Mouse (Mus musculus) small intestine, adult 2 months (tissue): ENCODE data around the gene Gm38119. TPM values are rescaled to one million over a fixed set of nuclear protein-coding genes. Genes with fewer than 3 reads are reported as not detected.
"Not testable (repeated sequence)": the region's sequence is repeated elsewhere in the genome, so short reads cannot be mapped to it uniquely, and the experiment has no call there.

Source experiments
- H3K27ac ChIP-seq: fragments of 200-500 bp; 2 replicates; pipeline ENCODE4 v1.5.1; 2012; ENCODE audit warnings: low read depth, low read length, control low read depth, inconsistent platforms; ENCODE audit not compliant: insufficient read depth
- H3K27me3 ChIP-seq: fragments of 200-500 bp; 2 replicates; pipeline ENCODE4 v1.6.1; 2012; ENCODE audit warnings: mild to moderate bottlenecking, moderate library complexity, low read length, inconsistent platforms; ENCODE audit not compliant: control insufficient read depth, insufficient read depth
- H3K36me3 ChIP-seq: fragments of 200-500 bp; 2 replicates; pipeline ENCODE4 v1.6.1; 2012; ENCODE audit warnings: mild to moderate bottlenecking, low read length, control low read depth, inconsistent platforms; ENCODE audit not compliant: control insufficient read depth, insufficient read depth
- H3K4me1 ChIP-seq: fragments of 200-500 bp; 2 replicates; pipeline ENCODE4 v1.6.1; 2012; ENCODE audit warnings: low read length, inconsistent platforms, mixed read lengths; ENCODE audit not compliant: control insufficient read depth, insufficient read depth, insufficient read length
- H3K4me3 ChIP-seq: fragments of 200-500 bp; 2 replicates; pipeline ENCODE4 v1.5.1; 2012; ENCODE audit warnings: low read depth, mild to moderate bottlenecking, control low read depth, inconsistent platforms, low read length, moderate library complexity
- CTCF ChIP-seq: fragments of 200-500 bp; IDR thresholded peaks from 2 replicates; pipeline ENCODE4 v1.5.1; 2012; ENCODE audit warnings: low read depth, mild to moderate bottlenecking, control low read depth, inconsistent platforms, low read length, moderate library complexity, mixed read lengths; ENCODE audit not compliant: insufficient replicate concordance, insufficient read length; ENCODE audit errors: extremely low read depth
- POLR2A ChIP-seq: fragments of 200-500 bp; IDR thresholded peaks from 2 replicates; pipeline ENCODE4 v1.6.1; 2012; ENCODE audit warnings: low read depth, mild to moderate bottlenecking, control low read depth, inconsistent platforms, low read length, moderate library complexity
- WGBS: fragments of 180-500 bp; shearing (Covaris S2); methylation state at CpG from one replicate; pipeline ENCODE4 v1.1.7; 2018; 5-methylcytosine and 5-hydroxymethylcytosine counted together
- polyA plus RNA-seq: library from polyadenylated mRNA; depleted of rRNA; stranded (reverse); fragments of >200 nt; gene quantifications from 2 replicates; pipeline ENCODE4 v1.2.3, GENCODE M21; 2012; rRNA removed

Gm38119 gene
- polyA plus RNA-seq, 1 experiment, result not detected

DNA sequence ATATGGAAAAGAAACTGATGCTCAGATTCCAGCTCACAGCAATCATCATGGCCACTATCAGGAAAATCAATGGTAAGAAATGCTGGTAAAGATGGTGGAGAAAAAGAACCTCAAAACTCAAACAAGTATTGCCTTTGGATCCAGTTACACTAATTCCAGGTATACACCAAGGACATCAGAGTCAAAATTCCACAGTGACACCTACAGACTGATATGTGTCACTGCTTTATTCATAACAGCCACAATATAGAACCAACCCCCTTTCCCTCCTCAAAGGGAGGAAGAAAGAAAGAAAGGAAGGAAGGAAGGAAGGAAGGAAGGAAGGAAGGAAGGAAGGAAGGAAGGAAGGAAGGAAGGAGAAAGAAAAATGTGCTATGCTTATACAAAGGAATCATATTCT, 23.8 kb downstream of the Gm38119 start:
- no peak for TF ChIP-seq POLR2A
- no peak for TF ChIP-seq CTCF
- H3K27ac ChIP-seq, result no peak overlapping the region
- H3K27me3 ChIP-seq, result no peaks in the 10 kb centered on the region
- H3K36me3 ChIP-seq, result no peaks in the 10 kb centered on the region
- no peak overlapping the region for H3K4me3 ChIP-seq
- H3K4me1 ChIP-seq, result no peaks in the 10 kb centered on the region

DNA sequence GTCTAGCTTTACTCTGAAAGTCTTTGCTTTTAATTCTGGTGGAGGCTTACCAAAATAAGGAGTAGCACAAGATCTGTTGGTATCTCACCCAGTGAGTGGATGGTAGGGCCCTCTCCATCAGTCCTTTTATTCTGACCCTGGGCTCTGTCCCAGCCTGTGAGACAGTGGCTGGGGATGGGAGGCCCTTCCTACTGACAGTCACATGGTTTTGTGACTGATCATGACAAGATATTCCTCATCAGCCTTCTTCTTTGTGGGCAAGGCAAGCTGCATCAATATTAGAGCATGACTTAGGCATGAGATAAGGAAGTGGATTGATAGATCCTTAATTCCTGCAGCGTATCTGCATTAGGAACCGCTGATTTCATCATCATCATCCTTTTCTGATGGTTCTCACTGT, 29.9 kb downstream of the Gm38119 start, which contains the start of gene Lce1e:
Lce1e (minus strand) TSS at position 101 of the 400 bp plus-strand sequence.
- TF ChIP-seq CTCF, result no peak
- no peak for TF ChIP-seq POLR2A
- no peaks in the 10 kb centered on the region for H3K4me1 ChIP-seq
- no peaks in the 10 kb centered on the region for H3K27me3 ChIP-seq
- no peak within 1 kb of the TSS for H3K4me3 ChIP-seq
- H3K36me3 ChIP-seq, result no peaks in the 10 kb centered on the region
- WGBS, result 76% methylated on average over 2 of the region's 2 CpGs
- H3K27ac ChIP-seq, result no peak within 1 kb of the TSS

DNA sequence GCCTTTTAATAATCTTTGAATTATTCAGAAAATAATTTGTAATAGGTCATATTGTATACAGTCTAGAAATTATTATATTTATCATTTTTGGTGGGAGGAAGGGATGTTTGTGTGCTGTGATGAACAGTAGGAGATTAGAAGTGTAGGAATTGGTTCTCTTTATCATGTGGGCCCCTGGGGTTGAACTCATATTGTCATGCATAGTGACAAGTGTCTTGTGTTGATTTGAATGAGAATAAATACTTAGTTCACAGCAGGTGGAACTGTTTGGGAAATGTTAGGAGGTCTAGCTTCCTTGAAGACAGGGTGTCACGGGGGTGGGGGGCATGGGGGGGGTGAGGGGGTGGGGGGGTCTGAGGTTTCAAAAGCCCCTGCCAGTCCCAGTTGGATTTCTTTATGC, 44.3 kb downstream of the Gm38119 start:
- H3K4me3 ChIP-seq, result no peak overlapping the region
- no peaks in the 10 kb centered on the region for H3K4me1 ChIP-seq
- 16% methylated on average over 1 of the region's 1 CpGs for WGBS
- no peak for TF ChIP-seq POLR2A
- no peak for TF ChIP-seq CTCF
- H3K27me3 ChIP-seq, result no peaks in the 10 kb centered on the region
- no peaks in the 10 kb centered on the region for H3K36me3 ChIP-seq
- no peak overlapping the region for H3K27ac ChIP-seq

DNA sequence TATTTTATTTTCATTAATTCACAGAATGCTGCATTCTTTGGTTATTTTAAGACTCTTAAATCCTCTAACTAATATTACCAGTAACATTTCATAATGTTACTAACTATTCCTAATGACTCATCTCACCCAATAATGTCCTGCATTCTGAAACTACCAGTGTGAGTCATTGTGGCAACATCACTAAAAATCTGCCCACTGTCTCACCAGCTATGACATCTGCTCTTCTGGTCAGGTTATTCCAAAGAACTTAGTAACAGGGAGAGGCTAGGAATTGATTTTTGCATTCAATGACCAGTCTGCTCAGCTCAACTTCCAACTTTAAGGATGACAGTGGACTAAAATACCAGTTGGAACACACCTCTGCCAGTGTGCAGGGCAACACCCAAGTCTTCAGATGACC, 47.2 kb downstream of the Gm38119 start:
- TF ChIP-seq CTCF (no peak), POLR2A (no peak)
- H3K4me3 ChIP-seq, result no peak overlapping the region
- no peaks in the 10 kb centered on the region for H3K36me3 ChIP-seq
- H3K27me3 ChIP-seq, result no peaks in the 10 kb centered on the region
- no peak overlapping the region for H3K27ac ChIP-seq
- H3K4me1 ChIP-seq, result no peaks in the 10 kb centered on the region

DNA sequence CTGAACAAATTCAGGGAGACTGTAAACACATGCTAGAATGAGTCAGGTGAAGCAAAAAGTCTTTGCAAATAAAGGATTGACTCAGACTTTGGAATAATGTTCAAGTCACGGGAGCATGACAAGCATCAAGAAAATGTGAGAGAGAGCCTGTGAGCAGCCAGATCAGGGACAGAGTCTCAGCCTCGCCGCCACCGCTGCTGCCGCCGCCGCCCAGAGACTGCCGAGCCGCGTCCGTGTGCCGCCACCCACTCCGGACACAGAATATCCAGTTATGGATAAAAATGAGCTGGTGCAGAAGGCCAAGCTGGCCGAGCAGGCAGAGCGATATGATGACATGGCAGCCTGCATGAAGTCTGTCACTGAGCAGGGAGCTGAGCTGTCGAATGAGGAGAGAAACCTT, 49.7 kb downstream of the Gm38119 start:
- not testable (repeated sequence) for H3K27ac ChIP-seq, H3K4me1 ChIP-seq, H3K36me3 ChIP-seq, H3K27me3 ChIP-seq, H3K4me3 ChIP-seq
- 64% methylated on average over 16 of the region's 16 CpGs for WGBS

Other genes with a start within 250 kb of the Gm38119 start
- not detected in 2 replicates for gene Sprr4, start 238.6 kb downstream of the Gm38119 start, polyA plus RNA-seq
- not detected in 2 replicates for gene 2310046K23Rik, start 204.6 kb downstream of the Gm38119 start, polyA plus RNA-seq
- 0.34 TPM in 1 of 2 replicates, not detected in the other for gene Ivl, start 165.4 kb downstream of the Gm38119 start, polyA plus RNA-seq
- gene Smcp, start 150.1 kb downstream of the Gm38119 start, polyA plus RNA-seq, result 0.62 TPM in 1 of 2 replicates, not detected in the other
- gene 2210017I01Rik, start 131.6 kb downstream of the Gm38119 start, polyA plus RNA-seq, result not detected in 2 replicates
- gene Lce6a, start 117.4 kb downstream of the Gm38119 start, polyA plus RNA-seq, result not detected in 2 replicates
- not detected in 2 replicates for gene Lce1a1, start 90.8 kb downstream of the Gm38119 start, polyA plus RNA-seq
- gene Lce1b, start 82.2 kb downstream of the Gm38119 start, polyA plus RNA-seq, result not detected in 2 replicates
- not detected in 2 replicates for gene Lce1a2, start 68.8 kb downstream of the Gm38119 start, polyA plus RNA-seq
- not detected in 2 replicates for gene Lce1c, start 59.8 kb downstream of the Gm38119 start, polyA plus RNA-seq
- gene Lce1d, start 51.9 kb downstream of the Gm38119 start, polyA plus RNA-seq, result not detected in 2 replicates
- not detected in 2 replicates for gene Lce1e, start 30.0 kb downstream of the Gm38119 start, polyA plus RNA-seq
- not detected in 2 replicates for gene Lce1f, start 18.7 kb downstream of the Gm38119 start, polyA plus RNA-seq
- gene Lce1g, start 13.2 kb upstream of the Gm38119 start, polyA plus RNA-seq, result not detected in 2 replicates
- gene Lce1h, start 26.0 kb upstream of the Gm38119 start, polyA plus RNA-seq, result not detected in 2 replicates
- not detected in 2 replicates for gene Lce1i, start 39.8 kb upstream of the Gm38119 start, polyA plus RNA-seq
- gene Lce1j, start 51.4 kb upstream of the Gm38119 start, polyA plus RNA-seq, result not detected in 2 replicates
- not detected in 2 replicates for gene Lce1k, start 68.8 kb upstream of the Gm38119 start, polyA plus RNA-seq
- gene Kprp, start 88.2 kb upstream of the Gm38119 start, polyA plus RNA-seq, result not detected in 2 replicates
- not detected in 2 replicates for gene Lce1l, start 112.2 kb upstream of the Gm38119 start, polyA plus RNA-seq
- not detected in 2 replicates for gene 2310050C09Rik, start 131.1 kb upstream of the Gm38119 start, polyA plus RNA-seq
- not detected in 2 replicates for gene Lce3a, start 187.1 kb upstream of the Gm38119 start, polyA plus RNA-seq
- gene Lce3b, start 193.9 kb upstream of the Gm38119 start, polyA plus RNA-seq, result not detected in 2 replicates
- not detected in 2 replicates for gene Lce3c, start 205.4 kb upstream of the Gm38119 start, polyA plus RNA-seq
- gene Lce3d, start 218.3 kb upstream of the Gm38119 start, polyA plus RNA-seq, result not detected in 2 replicates
- not detected in 2 replicates for gene Lce3e, start 228.0 kb upstream of the Gm38119 start, polyA plus RNA-seq